Mouse (Mus musculus): ENCODE results near the gene Ercc6l. TPM values are rescaled to one million over a fixed set of nuclear protein-coding genes. Genes with fewer than 3 reads are reported as not detected.
A peak's percentile ranks its signal among the peaks of the same experiment; 100 is the strongest.

Ercc6l gene
- total RNA-seq (2021) = under 1 TPM; 0.13 to 0.17 TPM

GRCm38 (mm10) chrX:102156618-102157422 lies at the start of gene Ercc6l:
Ercc6l (minus strand) TSS chrX:102157091.
- peak; percentile 81 to 87 for DNase-seq

- DNase-seq = no peak
Observed at GRCm38 (mm10) chrX:102190840-102191239, 33.9 kb upstream of the Ercc6l start.

GRCm38 (mm10) chrX:102189581-102189980 lies 32.7 kb upstream of the Ercc6l start:
- DNase-seq = no peak

GRCm38 (mm10) chrX:102188712-102189497 lies 32.0 kb upstream of the Ercc6l start, which contains the start of gene Rps4x:
Rps4x (minus strand) TSS chrX:102189394.
- peak; percentile 79 to 80 for DNase-seq

- no peak for DNase-seq
Observed at GRCm38 (mm10) chrX:102187023-102187699, 30.3 kb upstream of the Ercc6l start.

- DNase-seq = no peak
Observed at GRCm38 (mm10) chrX:102182575-102182974, 25.7 kb upstream of the Ercc6l start.

- no peak for DNase-seq
Observed at GRCm38 (mm10) chrX:102175538-102176287, 18.8 kb upstream of the Ercc6l start.

GRCm38 (mm10) chrX:102170900-102171299 lies 14.0 kb upstream of the Ercc6l start:
- no peak for DNase-seq

- no peak for DNase-seq
Observed at GRCm38 (mm10) chrX:102170135-102170534, 13.2 kb upstream of the Ercc6l start.

GRCm38 (mm10) chrX:102169724-102170123 lies 12.8 kb upstream of the Ercc6l start:
- no peak for DNase-seq

GRCm38 (mm10) chrX:102166986-102167385 lies 10.1 kb upstream of the Ercc6l start:
- no peak for DNase-seq

- DNase-seq = peak; percentile 25 to 29
Observed at GRCm38 (mm10) chrX:102166521-102166920, 9.6 kb upstream of the Ercc6l start.

GRCm38 (mm10) chrX:102163529-102163928 lies 6.6 kb upstream of the Ercc6l start:
- DNase-seq = no peak

GRCm38 (mm10) chrX:102163096-102163495 lies 6.2 kb upstream of the Ercc6l start:
- no peak for DNase-seq

- no peak for DNase-seq
Observed at GRCm38 (mm10) chrX:102160528-102160927, 3.6 kb upstream of the Ercc6l start.

GRCm38 (mm10) chrX:102159778-102160177 lies 2.9 kb upstream of the Ercc6l start:
- DNase-seq = no peak

GRCm38 (mm10) chrX:102157423-102157791 lies 516 bp upstream of the Ercc6l start:
- peak in 1 of 2 experiments; percentile 10 for DNase-seq

GRCm38 (mm10) chrX:102141157-102141556 lies 15.7 kb downstream of the Ercc6l start:
- DNase-seq = no peak

GRCm38 (mm10) chrX:102121321-102121720 lies 35.6 kb downstream of the Ercc6l start:
- DNase-seq = no peak

GRCm38 (mm10) chrX:102119042-102119864 lies 37.6 kb downstream of the Ercc6l start, which contains the start of gene Pin4:
Pin4 (plus strand) TSS chrX:102119447.
- peak; percentile 86 to 90 for DNase-seq

GRCm38 (mm10) chrX:102115676-102116075 lies 41.2 kb downstream of the Ercc6l start:
- peak; percentile 5 to 8 for DNase-seq

Measured in layer of hippocampus, postnatal 36 days (tissue).